Mouse (Mus musculus) olfactory bulb, adult 2 months (tissue): ENCODE results near the gene Dhx40.

Experiments used
- CTCF ChIP-seq: fragments of 200-500 bp; IDR thresholded peaks from 2 replicates; pipeline ENCODE4 v1.5.1; 2012; ENCODE audit warnings: low read depth, mild to moderate bottlenecking, low read length, moderate library complexity; ENCODE audit not compliant: insufficient read depth
- POLR2A ChIP-seq: fragments of 200-500 bp; IDR thresholded peaks from 2 replicates; pipeline ENCODE4 v1.6.1; 2012; ENCODE audit warnings: mild to moderate bottlenecking, low read depth, low read length, moderate library complexity; ENCODE audit not compliant: insufficient read depth

DNA sequence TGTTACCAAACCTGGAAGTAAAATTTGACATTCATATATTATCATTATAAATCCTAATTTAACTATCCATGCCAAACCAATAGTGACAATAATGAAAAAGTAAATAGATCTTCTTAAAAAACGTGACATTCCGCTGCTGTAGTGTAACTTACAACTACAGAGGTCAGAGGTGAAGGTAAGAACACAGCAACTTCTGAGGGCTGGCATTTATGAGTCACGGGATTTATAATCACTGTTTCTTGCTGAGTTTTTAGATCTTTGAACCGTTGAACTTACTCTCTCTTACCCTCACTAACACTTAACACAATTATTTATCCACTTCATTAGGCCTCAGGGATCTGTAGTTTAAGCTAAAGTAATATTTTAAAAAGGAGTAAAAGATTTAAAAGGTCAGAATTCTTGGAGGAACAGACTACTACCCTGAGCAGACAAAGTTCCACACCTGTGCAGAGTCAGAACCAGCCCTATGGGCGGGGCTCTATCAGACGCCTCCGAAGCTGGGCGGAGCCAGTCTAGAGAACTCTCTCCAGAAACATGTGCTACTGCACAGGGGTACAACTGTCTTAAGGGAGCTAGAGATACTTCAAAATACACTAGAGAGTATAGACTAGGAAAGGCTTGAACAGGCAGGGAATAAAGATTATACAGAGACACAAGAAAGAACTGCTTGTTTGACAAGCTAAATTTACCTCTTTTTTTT lies 70.1 kb downstream of the Dhx40 start:
- TF ChIP-seq CTCF = no peak
- TF ChIP-seq POLR2A = no peak
